Mouse (Mus musculus) intestine, postnatal 0 days (tissue): Measurements from ENCODE around the gene Enc1. TPM values are rescaled to one million over a fixed set of nuclear protein-coding genes. Genes with fewer than 3 reads are reported as not detected.
A peak's percentile ranks its signal among the peaks of the same experiment; 100 is the strongest.

ENCODE experiments used
- ATAC-seq: fragments of 200-750 bp; cut with Nextera tagmentation; 2 replicates; pipeline ENCODE4 v1.8.0; 2017; ENCODE audit warnings: mild to moderate bottlenecking, moderate TSS enrichment, moderate library complexity
- H3K27ac ChIP-seq: fragments of 300-500 bp; sonication (generic); 2 replicates; pipeline ENCODE4 v1.5.1; 2014; ENCODE audit warnings: mild to moderate bottlenecking, low read depth, low read length, moderate library complexity
- H3K27me3 ChIP-seq: fragments of 300-500 bp; sonication (generic); replicated peaks from 2 replicates; pipeline ENCODE4 v1.6.1; 2014; ENCODE audit warnings: low read length, mixed read lengths; ENCODE audit not compliant: control insufficient read depth, insufficient read depth
- H3K36me3 ChIP-seq: fragments of 300-500 bp; sonication (generic); 2 replicates; pipeline ENCODE4 v1.6.1; 2014; ENCODE audit warnings: mild to moderate bottlenecking, moderate library complexity; ENCODE audit not compliant: control insufficient read depth, insufficient read depth
- H3K4me1 ChIP-seq: fragments of 300-500 bp; sonication (generic); replicated peaks from 2 replicates; pipeline ENCODE4 v1.6.1; 2014; ENCODE audit warnings: antibody characterized with exemption, low read length, mixed read lengths; ENCODE audit not compliant: control insufficient read depth, insufficient read depth
- H3K4me2 ChIP-seq: fragments of 300-500 bp; sonication (generic); replicated peaks from 2 replicates; pipeline ENCODE4 v1.6.1; 2014; ENCODE audit warnings: low read depth, mild to moderate bottlenecking, moderate library complexity
- H3K4me3 ChIP-seq: fragments of 300-500 bp; sonication (generic); 2 replicates; pipeline ENCODE4 v1.5.1; 2014; ENCODE audit warnings: low read depth, low read length
- H3K9ac ChIP-seq: fragments of 300-500 bp; sonication (generic); 2 replicates; pipeline ENCODE4 v1.6.1; 2014; ENCODE audit warnings: mild to moderate bottlenecking, low read depth, low read length
- H3K9me3 ChIP-seq: fragments of 300-500 bp; sonication (generic); 2 replicates; pipeline ENCODE4 v1.6.1; 2016; ENCODE audit warnings: mixed run types; ENCODE audit not compliant: control insufficient read depth
- CTCF ChIP-seq: sonication (generic); IDR thresholded peaks from 2 replicates; pipeline ENCODE4 v1.5.1; 2016; ENCODE audit warnings: low read depth, mild to moderate bottlenecking, control low read depth, antibody characterized with exemption, moderate library complexity
- WGBS: fragments of 180-500 bp; shearing (Covaris S2); extraction: QIAGEN DNeasy Blood & Tissue Kit; methylation state at CpG from one replicate; pipeline ENCODE4 v1.1.7; 2014; 5-methylcytosine and 5-hydroxymethylcytosine counted together
- polyA plus RNA-seq: library from polyadenylated mRNA; unstranded; fragments of >200 nt; fragmentation: Nextera tagmentation; extraction: Ambion mirVana; gene quantifications from 2 replicates; pipeline ENCODE4 v1.2.1, GENCODE M21; 2015

The Enc1 gene
- polyA plus RNA-seq, 1 experiment from 2014 or later: 2.3 TPM

DNA sequence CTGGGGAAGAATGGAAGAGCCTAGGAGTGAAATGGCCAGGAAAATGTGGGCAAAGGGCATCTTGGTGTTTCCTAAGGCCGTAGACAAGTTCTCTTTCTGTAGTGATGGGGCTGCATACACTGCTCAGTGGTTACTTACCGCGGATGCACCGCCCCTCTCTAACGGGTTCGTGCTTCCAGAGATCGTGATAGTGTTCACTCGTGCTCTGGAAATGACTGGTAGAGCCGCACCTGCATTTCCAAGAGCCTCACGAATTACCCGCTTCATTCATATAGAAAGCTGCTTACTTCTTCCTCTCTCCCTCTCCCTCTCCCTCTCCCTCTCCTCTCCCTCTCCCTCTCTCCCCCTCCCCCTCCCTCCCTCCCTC, 54.9 kb downstream of the Enc1 start:
- Histone ChIP-seq H3K9ac (no peak overlapping the region), H3K27ac (peak overlapping the region; percentile 55), H3K36me3 (no peaks in the 10 kb centered on the region), H3K4me2 (0 out of 2 replicates have a peak overlapping the region, but pooled peaks have one; percentile 4), H3K27me3 (no peaks in the 10 kb centered on the region), H3K4me1 (peaks cover 9% of the 10 kb centered on the region), H3K9me3 (no peaks in the 10 kb centered on the region), H3K4me3 (no peak overlapping the region)
- TF ChIP-seq CTCF: no peak
- peak; percentile 21; the same call in 1 of the 2 replicates for ATAC-seq
- 66% methylated on average over 11 of the region's 11 CpGs for WGBS

DNA sequence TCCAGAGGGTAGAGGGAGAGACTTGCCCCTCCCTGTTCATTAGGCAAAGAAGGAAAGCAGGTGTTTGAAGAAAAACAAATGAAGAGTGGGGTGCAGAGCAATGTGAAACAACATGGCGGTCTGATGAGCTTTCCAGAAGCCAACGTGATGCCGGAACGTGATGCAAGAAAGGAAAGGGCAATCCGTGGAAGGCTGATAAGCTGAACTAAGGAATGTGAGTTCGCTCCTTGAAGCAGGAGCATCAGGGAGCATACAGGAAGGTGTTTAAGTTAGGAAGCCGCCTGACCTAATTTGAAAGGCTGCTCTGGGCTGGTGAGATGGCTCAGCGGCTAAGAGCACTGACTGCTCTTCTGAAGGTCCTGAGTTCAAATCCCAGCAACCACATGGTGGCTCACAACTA, 55.4 kb downstream of the Enc1 start:
- Histone ChIP-seq H3K36me3 (no peaks in the 10 kb centered on the region), H3K27me3 (no peaks in the 10 kb centered on the region), H3K9ac (no peak overlapping the region), H3K4me3 (no peak overlapping the region), H3K4me2 (no peak overlapping the region), H3K27ac (peak overlapping the region; percentile 28; the same call in 1 of the 2 replicates), H3K4me1 (peaks cover 9% of the 10 kb centered on the region), H3K9me3 (no peaks in the 10 kb centered on the region)
- no peak for ATAC-seq
- WGBS: 65% methylated on average over 8 of the region's 8 CpGs
- no peak for TF ChIP-seq CTCF

- no peak overlapping the region for H3K27ac ChIP-seq
- H3K9me3 ChIP-seq: no peaks in the 10 kb centered on the region
- H3K4me3 ChIP-seq: no peak overlapping the region
- no peaks in the 10 kb centered on the region for H3K36me3 ChIP-seq
- no peak overlapping the region for H3K4me2 ChIP-seq
- no peaks in the 10 kb centered on the region for H3K27me3 ChIP-seq
- ATAC-seq: no peak
- no peak overlapping the region for H3K9ac ChIP-seq
- 89% methylated on average over 5 of the region's 5 CpGs for WGBS
- no peak for TF ChIP-seq CTCF
- H3K4me1 ChIP-seq: peaks cover 9% of the 10 kb centered on the region
Measured at GRCm38 (mm10) chr13:97296757-97297156, 55.9 kb downstream of the Enc1 start.

DNA sequence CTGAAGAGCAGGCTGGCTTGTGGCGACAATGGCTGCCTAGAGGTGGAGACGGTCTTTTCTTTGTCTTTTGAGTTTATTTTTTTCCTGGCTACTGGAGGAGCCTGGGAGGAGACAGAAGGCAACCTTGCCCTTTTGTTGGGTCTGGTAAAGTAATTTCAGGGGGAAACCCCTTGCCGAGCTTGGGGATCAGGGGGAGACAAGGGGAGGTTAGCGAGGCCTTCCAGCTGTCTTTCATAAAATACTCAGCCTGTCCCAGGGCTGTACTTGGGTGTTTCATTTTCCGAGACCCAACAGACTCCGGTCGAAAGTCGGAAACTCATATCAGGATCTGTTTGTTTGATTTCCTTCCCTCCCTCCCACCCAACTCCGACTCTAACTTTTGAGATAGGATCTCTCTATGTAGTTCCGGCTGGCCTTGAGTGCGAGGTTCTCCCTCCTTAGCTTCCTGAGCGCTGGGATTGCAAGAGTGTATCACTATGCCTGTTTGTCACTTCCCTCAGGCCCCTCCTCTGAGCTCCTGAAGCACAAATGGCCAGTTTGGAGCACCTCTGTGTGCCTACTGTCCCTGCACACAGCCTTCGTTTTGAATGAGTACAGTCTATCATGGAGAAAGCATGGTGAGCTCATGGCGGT, 56.6 kb downstream of the Enc1 start:
- no peak overlapping the region for H3K4me3 ChIP-seq
- 75% methylated on average over 14 of the region's 14 CpGs for WGBS
- no peaks in the 10 kb centered on the region for H3K9me3 ChIP-seq
- no peaks in the 10 kb centered on the region for H3K27me3 ChIP-seq
- peaks cover 9% of the 10 kb centered on the region for H3K4me1 ChIP-seq
- no peak for ATAC-seq
- no peaks in the 10 kb centered on the region for H3K36me3 ChIP-seq
- no peak for TF ChIP-seq CTCF
- H3K27ac ChIP-seq: no peak overlapping the region
- H3K9ac ChIP-seq: no peak overlapping the region
- H3K4me2 ChIP-seq: no peak overlapping the region

DNA sequence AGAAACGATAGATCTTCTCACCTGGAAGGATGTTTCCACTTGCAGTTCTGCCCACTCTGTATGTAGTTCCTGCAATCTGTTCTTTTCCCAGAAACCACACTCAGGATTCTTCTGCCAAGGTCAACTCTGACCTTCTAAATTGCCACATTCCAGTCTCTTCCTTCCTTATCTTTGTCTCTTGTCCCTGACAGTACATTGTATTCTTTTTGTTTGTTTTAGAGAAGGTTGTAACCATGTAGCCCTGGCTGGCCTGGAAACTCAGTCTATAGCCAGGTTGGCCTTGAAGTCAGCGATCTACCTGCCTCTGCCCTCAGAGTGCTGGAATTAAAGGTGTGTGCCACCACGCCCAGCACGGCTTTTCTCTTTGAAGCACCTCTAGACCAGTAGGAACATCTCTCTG, 58.0 kb downstream of the Enc1 start:
- Histone ChIP-seq H3K4me2 (no peak overlapping the region), H3K4me1 (peaks cover 9% of the 10 kb centered on the region), H3K4me3 (no peak overlapping the region), H3K9ac (no peak overlapping the region), H3K9me3 (no peaks in the 10 kb centered on the region), H3K36me3 (no peaks in the 10 kb centered on the region), H3K27me3 (no peaks in the 10 kb centered on the region), H3K27ac (no peak overlapping the region)
- WGBS: 49% methylated on average over 4 of the region's 4 CpGs
- ATAC-seq: no peak
- TF ChIP-seq CTCF: no peak

- ATAC-seq: peak; percentile 85
- H3K4me3 ChIP-seq: no peak overlapping the region
- H3K9me3 ChIP-seq: no peaks in the 10 kb centered on the region
- no peaks in the 10 kb centered on the region for H3K36me3 ChIP-seq
- H3K27ac ChIP-seq: peak overlapping the region; percentile 71
- 40% methylated on average over 12 of the region's 12 CpGs for WGBS
- H3K9ac ChIP-seq: no peak overlapping the region
- H3K27me3 ChIP-seq: no peaks in the 10 kb centered on the region
- H3K4me1 ChIP-seq: peaks cover 9% of the 10 kb centered on the region
- peak overlapping the region; percentile 31 for H3K4me2 ChIP-seq
- no peak for TF ChIP-seq CTCF
Measured at GRCm38 (mm10) chr13:97299877-97300873, 59.3 kb downstream of the Enc1 start.

Other genes with a start within 250 kb of the Enc1 start
- gene 1700029F12Rik, start 206.7 kb upstream of the Enc1 start, polyA plus RNA-seq: not detected in 2 replicates
- 0.78 and 0.90 TPM in 2 replicates for gene Fam169a, start 173.8 kb upstream of the Enc1 start, polyA plus RNA-seq
- 3.5 and 4.2 TPM in 2 replicates for gene Gm6169, start 141.9 kb upstream of the Enc1 start, polyA plus RNA-seq
- 16.8 and 19.0 TPM in 2 replicates for gene Gfm2, start 103.2 kb upstream of the Enc1 start, polyA plus RNA-seq
- 58.1 and 64.0 TPM in 2 replicates for gene Nsa2, start 103.2 kb upstream of the Enc1 start, polyA plus RNA-seq
- gene Hexb, start 42.7 kb upstream of the Enc1 start, polyA plus RNA-seq: 273 and 300 TPM in 2 replicates